Mouse (Mus musculus): ENCODE results near the gene Spaca9. TPM values are rescaled to one million over a fixed set of nuclear protein-coding genes. Genes with fewer than 3 reads are reported as not detected.

The Spaca9 gene
- total RNA-seq (2023): 10 to 100 TPM; 20.1 to 23.1 TPM

GRCm38 (mm10) chr2:28699361-28700335 lies at the start of gene Spaca9, which contains the start of gene Ak8:
Gene Spaca9 (minus strand): TSS chr2:28699727.
Gene Ak8 (plus strand): TSS chr2:28700164.

Other genes starting within 250 kb of the Spaca9 start
- not detected for gene 1700007K13Rik, start 233.4 kb downstream of the Spaca9 start, total RNA-seq (2023)
- gene Mrps2, start 231.7 kb downstream of the Spaca9 start, total RNA-seq (2023): 10 to 100 TPM; 13.7 to 16.0 TPM
- 10 to 100 TPM in 1 of 2 experiments, 1 to 10 TPM in 1; 7.7 to 11.8 TPM for gene Gbgt1, start 202.8 kb downstream of the Spaca9 start, total RNA-seq (2023)
- 1 to 10 TPM; 1.9 to 4.1 TPM for gene Gm10134, start 193.6 kb downstream of the Spaca9 start, total RNA-seq (2023)
- gene Ralgds, start 186.6 kb downstream of the Spaca9 start, total RNA-seq (2023): 10 to 100 TPM; 19.7 to 27.9 TPM
- gene Cel, start 136.3 kb downstream of the Spaca9 start, total RNA-seq (2023): not detected
- 10 to 100 TPM; 14.7 to 15.2 TPM for gene Gtf3c5, start 116.0 kb downstream of the Spaca9 start, total RNA-seq (2023)
- 10 to 100 TPM in 1 of 2 experiments, 1 to 10 TPM in 1; 4.3 to 15.3 TPM for gene Gfi1b, start 77.7 kb downstream of the Spaca9 start, total RNA-seq (2023)
- 10 to 100 TPM; 13.3 to 18.2 TPM for gene Tsc1, start 58.5 kb downstream of the Spaca9 start, total RNA-seq (2023)
- gene Ak8, start 437 bp upstream of the Spaca9 start, total RNA-seq (2023): 1 to 10 TPM; 4.6 to 5.4 TPM
- gene Gtf3c4, start 140.6 kb upstream of the Spaca9 start, total RNA-seq (2023): 1 to 10 TPM; 8.6 to 9.9 TPM
- gene Ddx31, start 140.7 kb upstream of the Spaca9 start, total RNA-seq (2023): 1 to 10 TPM; 7.4 to 8.2 TPM
- not detected for gene Barhl1, start 216.9 kb upstream of the Spaca9 start, total RNA-seq (2023)

Measured in neutrophil, adult 59 days (primary cell).